Mouse (Mus musculus) T-helper 2 cell (primary cell): Measurements from ENCODE around the gene Socs3.

Source experiments
- in situ Hi-C: fragments of 300-600 bp; cut with MboI, MseI; formaldehyde crosslinking; loops from one replicate; pipeline ENCODE4 v1.15.1; 2025; ENCODE audit warnings: high pct_unique_total_duplicates

Gene Socs3

GRCm38 (mm10) chr11:117995255-117995654, 25.4 kb upstream of the Socs3 start:
- in situ Hi-C loops, result no loop called here

GRCm38 (mm10) chr11:117994250-117995057, 24.6 kb upstream of the Socs3 start:
- in situ Hi-C loops, result no loop called here

DNA sequence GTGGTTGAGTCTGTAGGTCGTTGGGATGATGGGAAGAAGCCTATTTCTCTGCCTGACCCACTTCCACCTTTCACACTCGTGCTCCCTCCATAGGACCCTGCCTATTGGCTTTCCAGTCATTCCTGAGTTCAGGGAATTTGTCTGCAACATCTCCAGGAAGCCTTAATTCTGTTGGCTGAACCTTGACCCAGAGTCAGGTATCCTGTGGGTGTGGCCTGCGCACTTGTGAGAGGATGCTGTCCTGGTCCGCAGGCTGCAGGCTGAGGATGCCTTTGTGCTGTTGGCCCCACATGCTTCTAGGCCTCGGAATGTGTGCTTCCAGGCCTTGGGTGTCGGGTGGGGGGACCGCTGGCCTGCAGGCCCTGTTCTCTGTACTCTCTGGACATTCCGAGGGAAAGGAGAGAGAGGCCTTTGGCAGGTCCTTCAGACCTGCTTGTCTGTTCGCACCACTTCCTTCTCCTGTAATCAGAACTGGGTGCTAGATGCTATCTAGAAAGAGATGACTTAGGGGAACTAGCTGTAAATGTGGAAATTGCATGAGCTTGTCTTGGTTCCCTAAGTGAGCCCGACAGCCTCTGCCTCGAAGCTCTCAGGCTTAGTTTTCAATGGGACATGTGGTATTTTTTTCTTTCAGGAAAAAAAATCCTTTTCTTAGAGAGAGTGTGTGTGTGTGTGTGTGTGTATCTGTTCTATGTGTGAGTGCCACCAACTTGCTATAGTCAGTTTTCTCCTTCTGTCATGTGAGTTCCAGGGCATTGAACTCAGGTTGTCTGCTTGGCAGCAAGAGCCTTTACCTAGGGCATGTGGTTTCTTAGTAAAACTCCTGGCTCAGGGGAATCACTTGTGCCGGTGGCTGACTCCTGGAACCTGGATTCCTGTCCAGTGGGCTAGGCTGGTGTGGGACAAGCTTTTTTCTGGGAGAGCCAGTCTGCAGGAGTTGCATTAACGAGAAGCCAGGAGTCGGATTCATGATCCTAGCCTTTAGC, 23.6 kb upstream of the Socs3 start:
- in situ Hi-C loops, result no loop called here

DNA sequence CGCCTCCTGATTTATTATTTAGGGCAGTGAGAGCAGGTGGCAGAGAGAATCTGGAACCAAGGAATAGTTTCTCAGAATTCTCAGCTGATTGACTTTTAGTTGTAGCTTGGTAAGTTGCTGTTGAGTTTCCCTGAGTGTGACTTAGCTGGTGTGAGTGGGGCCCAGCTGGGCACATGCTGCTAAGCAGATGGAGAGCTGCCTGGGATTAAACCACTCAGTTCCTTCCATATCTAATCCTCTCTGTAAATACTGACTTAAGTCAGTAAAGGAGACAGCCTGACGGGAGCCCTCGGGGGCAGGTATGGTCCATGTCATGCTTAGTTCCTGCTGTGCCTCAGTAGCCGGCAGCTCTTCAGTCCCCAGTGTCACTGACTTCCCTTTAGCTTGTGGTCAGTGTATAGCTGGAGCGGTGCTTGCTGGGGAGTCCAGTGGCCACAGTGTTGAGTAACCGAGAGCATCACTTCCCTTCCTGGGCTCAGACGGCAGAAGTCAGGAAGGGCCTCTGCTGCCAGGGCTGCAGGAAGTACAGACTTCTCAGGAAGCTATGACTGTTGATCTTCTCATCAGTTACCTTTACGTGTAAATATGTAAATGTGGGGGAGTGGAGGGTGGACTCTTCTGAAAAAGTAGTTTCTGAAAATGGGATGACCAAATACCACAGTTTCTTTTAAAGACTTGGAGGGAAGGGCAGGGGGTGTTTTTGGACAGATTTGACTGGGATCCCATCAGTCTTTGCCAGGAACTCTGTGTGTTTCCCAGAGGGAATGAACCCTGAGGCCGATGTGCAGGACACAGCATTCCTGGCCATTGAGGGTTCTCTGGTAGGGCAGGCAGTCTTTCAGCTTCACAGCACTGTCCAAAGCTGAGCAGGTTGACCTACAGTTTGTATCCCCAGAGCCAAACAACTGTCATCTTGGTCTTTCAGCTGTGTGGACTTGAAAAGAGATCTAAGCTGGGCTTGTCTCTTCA, 21.9 kb upstream of the Socs3 start:
- in situ Hi-C loops, result no loop called here

- in situ Hi-C loops, result no loop called here
These were observed 20.1 kb upstream of the Socs3 start for GRCm38 (mm10) chr11:117989926-117990325.

GRCm38 (mm10) chr11:117989241-117989640, 19.4 kb upstream of the Socs3 start:
- in situ Hi-C loops, result no loop called here

DNA sequence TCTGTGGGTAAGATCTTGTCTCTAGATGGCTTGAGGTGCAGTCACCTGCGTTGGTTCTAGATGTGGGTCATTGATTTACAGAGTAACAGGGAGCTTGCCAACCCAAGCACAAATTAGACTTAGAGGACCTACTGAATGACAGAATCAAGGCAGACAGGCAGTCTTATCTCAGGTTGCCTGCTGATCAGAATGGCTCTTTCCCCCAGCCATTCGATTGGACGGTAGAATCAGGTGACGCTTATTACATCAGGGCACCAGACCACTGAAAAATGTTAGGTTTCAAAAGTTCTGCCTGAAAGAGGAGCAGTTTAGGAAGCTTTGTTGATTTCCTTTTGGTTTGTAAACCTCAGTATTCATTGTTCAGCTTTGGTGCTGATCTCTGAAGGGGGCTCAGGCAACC, 18.1 kb upstream of the Socs3 start:
- in situ Hi-C loops, result no loop called here

DNA sequence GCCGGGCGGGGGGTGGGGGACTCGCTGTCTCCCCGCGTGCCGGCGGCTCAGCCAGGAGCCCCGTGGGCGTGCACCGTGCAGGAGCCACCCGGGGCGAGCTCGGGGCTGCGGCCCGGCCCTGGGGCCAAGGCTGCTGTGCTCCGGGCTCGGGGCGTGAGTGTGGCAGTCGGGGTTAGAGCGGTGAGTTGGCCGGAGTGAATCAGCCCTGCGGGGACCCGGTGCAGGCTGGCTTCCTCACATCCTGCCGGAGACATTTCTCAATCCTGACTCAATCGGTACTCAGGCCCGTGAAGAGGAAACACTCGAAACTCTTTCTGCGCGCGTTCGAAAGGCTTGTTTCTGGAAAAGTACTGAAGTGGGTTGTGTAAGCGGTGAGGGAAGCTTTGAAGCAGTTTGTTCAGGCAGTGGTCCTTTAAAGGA, 17.2 kb upstream of the Socs3 start:
- in situ Hi-C loops, result no loop called here

GRCm38 (mm10) chr11:117986126-117987031, 16.5 kb upstream of the Socs3 start, which contains the start of gene Pgs1:
Pgs1 (plus strand) TSS chr11:117986292.
- in situ Hi-C loops, result no loop called here

- in situ Hi-C loops, result no loop called here
These were observed 13.9 kb upstream of the Socs3 start for GRCm38 (mm10) chr11:117983770-117984169.

GRCm38 (mm10) chr11:117982426-117982825, 12.6 kb upstream of the Socs3 start:
- in situ Hi-C loops, result no loop called here

GRCm38 (mm10) chr11:117979388-117979787, 9.5 kb upstream of the Socs3 start:
- in situ Hi-C loops, result no loop called here

DNA sequence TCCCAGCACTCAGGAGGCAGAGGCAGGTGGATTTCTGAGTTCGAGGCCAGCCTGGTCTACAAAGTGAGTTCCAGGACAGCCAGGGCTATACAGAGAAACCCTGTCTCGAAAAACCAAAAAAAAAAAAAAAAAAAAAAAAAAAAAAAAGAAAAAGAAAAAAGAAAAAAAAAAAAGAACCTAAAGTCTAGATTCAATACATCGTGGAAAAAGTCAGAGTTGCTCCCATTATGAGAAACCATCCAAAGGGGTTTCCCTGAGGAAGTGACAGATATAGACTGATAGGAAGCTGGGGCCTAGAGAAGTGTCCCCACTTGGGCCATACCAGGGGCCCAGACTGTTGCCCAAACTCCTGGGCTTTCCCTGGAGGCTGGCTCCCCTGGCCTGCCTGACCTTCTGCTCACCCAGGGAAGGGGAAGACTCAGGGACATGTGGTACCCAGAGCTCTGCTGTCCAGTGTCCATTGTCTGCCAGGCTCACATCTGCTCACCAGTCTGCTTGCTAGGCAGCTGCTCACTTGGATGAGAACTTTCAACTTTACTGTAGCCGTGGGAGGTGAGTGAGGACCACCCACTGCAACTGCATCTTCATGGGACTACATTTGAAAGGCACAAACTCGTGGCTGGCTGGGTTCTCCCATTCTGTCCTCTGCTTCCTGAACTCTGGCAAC, 8.0 kb upstream of the Socs3 start:
- in situ Hi-C loops, result no loop called here

- in situ Hi-C loops, result no loop called here
These were observed 6.3 kb upstream of the Socs3 start for GRCm38 (mm10) chr11:117976081-117976582.

GRCm38 (mm10) chr11:117975211-117975967, 5.5 kb upstream of the Socs3 start:
- in situ Hi-C loops, result no loop called here

DNA sequence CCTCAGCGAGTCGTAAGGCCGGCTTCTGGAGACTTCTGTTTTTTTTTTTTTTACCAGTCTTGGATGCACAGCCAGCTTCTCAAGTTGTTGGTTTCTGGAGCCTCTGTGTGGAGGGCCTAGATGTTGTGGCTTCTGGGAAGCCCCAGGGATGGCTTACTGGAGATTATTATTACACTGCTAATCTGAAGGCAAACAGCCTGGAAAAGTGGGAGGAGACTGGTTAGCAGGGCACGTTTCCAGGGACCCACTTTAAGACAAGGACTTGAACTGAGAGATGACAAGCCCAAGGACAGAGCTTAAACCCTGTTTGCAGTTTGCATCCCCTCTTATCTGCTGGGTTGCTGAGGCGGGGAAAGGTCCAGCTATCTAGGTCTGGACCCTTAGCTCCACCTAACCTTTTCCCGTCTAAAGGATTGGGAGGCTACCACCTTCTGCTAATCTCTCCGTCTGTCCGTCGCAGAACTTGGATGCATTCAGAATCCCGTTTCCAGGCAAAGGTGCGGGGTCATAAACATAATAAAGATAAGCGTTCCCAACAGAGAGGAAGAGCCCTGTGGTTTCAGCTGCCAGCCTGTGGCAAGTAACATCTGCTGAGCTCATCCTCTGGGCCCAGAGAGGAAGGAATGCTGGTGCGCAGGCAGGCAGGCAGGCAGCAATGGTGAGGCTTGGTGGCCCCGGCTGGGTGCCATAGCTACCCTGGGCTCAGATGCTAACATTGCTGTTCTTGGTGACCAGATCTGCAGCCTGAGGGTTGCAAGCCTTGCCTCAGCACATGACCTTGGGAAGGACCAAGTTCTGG, 4.7 kb upstream of the Socs3 start:
- in situ Hi-C loops, result no loop called here

DNA sequence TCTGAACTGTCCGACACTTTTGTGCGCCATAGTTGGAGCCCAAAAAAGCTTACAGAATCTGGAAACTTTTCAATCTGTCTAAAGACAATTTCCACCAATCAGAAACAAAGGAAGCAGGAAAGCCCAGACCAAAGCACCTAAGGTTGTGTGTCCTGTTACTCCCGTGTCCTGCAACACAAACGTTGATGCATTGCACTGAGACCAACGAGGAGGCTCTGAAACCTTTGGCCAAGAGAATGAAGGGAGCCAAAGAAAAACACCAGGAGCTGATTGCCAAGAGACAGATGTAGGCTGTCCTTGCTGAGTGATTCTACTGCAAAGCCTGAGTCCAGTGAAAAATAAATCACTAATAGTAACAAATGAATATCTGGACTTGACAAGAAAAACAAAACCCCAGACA, 3.7 kb upstream of the Socs3 start:
- in situ Hi-C loops, result no loop called here
